Mouse (Mus musculus) CD4-positive, CD25-positive, alpha-beta regulatory T cell (primary cell): ENCODE data around the gene Vmn1r204. TPM values are rescaled to one million over a fixed set of nuclear protein-coding genes. Genes with fewer than 3 reads are reported as not detected.

Experiments used
- polyA plus RNA-seq: library from polyadenylated mRNA; unstranded; fragments of 100-300 nt; shearing (Covaris generic); gene quantifications from one replicate; pipeline ENCODE4 v1.2.1, GENCODE M21; 2017

The Vmn1r204 gene
- polyA plus RNA-seq = not detected

DNA sequence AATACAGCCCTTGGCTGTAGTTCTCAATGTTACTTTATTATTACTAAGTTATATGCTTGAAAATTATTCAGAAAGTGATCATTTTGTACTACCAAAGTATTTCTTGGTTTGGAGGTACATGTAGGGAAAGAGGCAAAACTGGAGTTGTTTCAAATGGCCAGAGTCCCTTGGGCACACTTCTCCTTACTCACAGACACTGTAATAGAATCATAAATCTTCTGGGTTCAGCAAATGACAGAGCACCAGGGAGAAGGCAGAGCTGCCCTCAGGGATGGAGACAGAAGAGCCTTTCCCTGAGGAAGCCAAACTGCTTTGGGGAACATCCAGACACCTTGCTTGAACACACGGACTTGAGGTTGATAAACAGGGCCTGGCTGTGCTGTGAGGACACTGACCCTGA, at the start of gene Vmn1r204:
Gene Vmn1r204, plus strand, starts transcription at position 301 of the 400 bp plus-strand sequence.

DNA sequence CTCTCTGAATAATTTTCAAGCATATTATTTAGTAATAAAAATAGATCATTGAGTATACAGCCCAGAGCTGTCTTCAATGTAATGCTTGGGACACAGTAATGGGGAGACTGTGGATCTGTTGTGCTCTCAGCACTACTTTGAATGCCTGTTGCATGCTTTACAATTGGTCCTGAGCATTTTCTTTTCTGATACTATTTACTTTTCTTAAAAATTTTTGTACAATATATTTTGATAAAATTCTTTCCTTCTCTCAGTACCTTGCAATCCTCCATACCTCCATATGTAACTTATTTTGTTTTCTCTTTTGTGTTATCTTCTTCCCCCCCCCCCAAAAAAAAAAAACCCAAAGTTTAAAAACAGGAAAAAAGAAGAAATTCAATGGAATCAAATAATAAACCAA, 47.7 kb upstream of the Vmn1r204 start, which contains the start of gene Vmn1r202:
Gene Vmn1r202, minus strand, starts transcription at position 101 of the 400 bp plus-strand sequence.

DNA sequence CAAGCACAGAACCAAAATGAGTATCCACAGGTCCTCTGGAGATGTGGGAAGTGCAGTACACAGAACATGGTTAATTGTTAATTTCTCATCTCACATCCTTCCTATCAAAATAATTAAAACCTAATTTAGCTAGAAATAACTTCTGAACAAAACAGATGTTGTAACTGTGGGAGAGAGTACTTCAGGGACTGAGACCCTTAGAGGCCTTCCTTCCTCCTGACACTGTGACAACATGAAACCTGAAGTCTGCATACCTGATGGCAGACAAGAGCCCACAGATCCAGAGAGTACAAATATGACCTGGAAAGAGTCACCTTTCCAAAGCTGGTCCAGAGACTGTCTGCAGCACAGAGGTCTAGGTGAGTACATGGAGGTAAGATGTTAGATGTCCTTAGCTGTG, 35.2 kb upstream of the Vmn1r204 start, which contains the start of gene Vmn1r203:
Gene Vmn1r203, plus strand, starts transcription at position 301 of the 400 bp plus-strand sequence.

DNA sequence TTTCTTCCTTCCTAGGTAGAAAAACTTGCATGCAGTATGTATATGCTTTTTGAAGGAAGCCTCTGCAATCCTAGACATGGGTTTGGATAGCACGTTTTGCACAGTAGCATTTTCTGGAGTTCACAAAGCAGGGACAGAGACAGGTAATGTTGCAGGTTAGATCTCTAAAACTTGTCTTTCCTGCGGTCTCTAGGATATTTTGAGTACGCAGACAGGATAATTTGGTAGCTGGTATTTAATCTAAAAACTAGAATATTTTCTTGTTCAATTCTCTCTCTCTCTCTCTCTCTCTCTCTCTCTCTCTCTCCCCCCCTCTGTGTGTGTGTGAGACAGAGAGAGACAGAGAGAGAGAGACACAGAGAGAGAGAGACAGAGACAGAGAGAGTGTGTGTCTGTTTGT, 39.9 kb downstream of the Vmn1r204 start, which contains the start of gene Vmn1r205:
Gene Vmn1r205, minus strand, starts transcription at position 101 of the 400 bp plus-strand sequence.

Other genes starting within 250 kb of the Vmn1r204 start
- gene Vmn1r197, start 228.6 kb upstream of the Vmn1r204 start, polyA plus RNA-seq = 0.07 TPM
- gene Vmn1r198, start 202.8 kb upstream of the Vmn1r204 start, polyA plus RNA-seq = not detected
- not detected for gene Vmn1r199, start 173.4 kb upstream of the Vmn1r204 start, polyA plus RNA-seq
- 0.04 TPM for gene Vmn1r200, start 162.8 kb upstream of the Vmn1r204 start, polyA plus RNA-seq
- gene Vmn1r201, start 81.3 kb upstream of the Vmn1r204 start, polyA plus RNA-seq = 0.04 TPM
- 0.04 TPM for gene Vmn1r202, start 47.8 kb upstream of the Vmn1r204 start, polyA plus RNA-seq
- gene Vmn1r203, start 35.1 kb upstream of the Vmn1r204 start, polyA plus RNA-seq = 0.17 TPM
- gene Vmn1r205, start 39.8 kb downstream of the Vmn1r204 start, polyA plus RNA-seq = not detected
- not detected for gene Vmn1r206, start 71.1 kb downstream of the Vmn1r204 start, polyA plus RNA-seq
- gene Vmn1r207-ps, start 176.4 kb downstream of the Vmn1r204 start, polyA plus RNA-seq = not detected
- gene Vmn1r208, start 224.2 kb downstream of the Vmn1r204 start, polyA plus RNA-seq = not detected